Mouse (Mus musculus): ENCODE data around the gene Efhc1. TPM values are rescaled to one million over a fixed set of nuclear protein-coding genes. Genes with fewer than 3 reads are reported as not detected.
A peak's percentile ranks its signal among the peaks of the same experiment; 100 is the strongest.
"Not testable (repeated sequence)": the region's sequence is repeated elsewhere in the genome, so short reads cannot be mapped to it uniquely, and the experiment has no call there.

The Efhc1 gene
- polyA plus RNA-seq, 1 experiment from 2014 or later: 2.3 TPM

GRCm38 (mm10) chr1:20917496-20918050 is 33.9 kb upstream of the Efhc1 start:
- Histone ChIP-seq H3K36me3 (ENCODE audit: control insufficient read depth, insufficient read depth, low read length) (no peaks in the 10 kb centered on the region), H3K27ac (ENCODE audit: low read depth) (no peak overlapping the region), H3K9me3 (ENCODE audit: control insufficient read depth, low read length) (no peaks in the 10 kb centered on the region), H3K4me2 (ENCODE audit: low read length) (no peak overlapping the region), H3K4me1 (replicated peaks; ENCODE audit: control insufficient read depth, insufficient read depth, low read length) (peaks cover under 1% of the 10 kb centered on the region; the same call in 1 of the 2 replicates), H3K9ac (ENCODE audit: low read length) (no peak overlapping the region), H3K4me3 (ENCODE audit: low read depth, low read length) (no peak overlapping the region), H3K27me3 (replicated peaks; ENCODE audit: control insufficient read depth, insufficient read depth, low read length) (no peaks in the 10 kb centered on the region)
- 46% methylated on average over 6 of the region's 6 CpGs for WGBS
- ATAC-seq (replicated peaks; ENCODE audit: low FRiP score, low TSS enrichment, low read depth) (no peak), DNase-seq (ENCODE audit: low spot score) (no peak)

GRCm38 (mm10) chr1:20919728-20920127 is 31.7 kb upstream of the Efhc1 start:
- DNase-seq (ENCODE audit: low spot score) (no peak), ATAC-seq (replicated peaks; ENCODE audit: low FRiP score, low TSS enrichment, low read depth) (no peak)
- Histone ChIP-seq H3K36me3 (ENCODE audit: control insufficient read depth, insufficient read depth, low read length) (no peaks in the 10 kb centered on the region), H3K4me3 (ENCODE audit: low read depth, low read length) (no peak overlapping the region), H3K9me3 (ENCODE audit: control insufficient read depth, low read length) (no peaks in the 10 kb centered on the region), H3K27me3 (replicated peaks; ENCODE audit: control insufficient read depth, insufficient read depth, low read length) (no peaks in the 10 kb centered on the region), H3K9ac (ENCODE audit: low read length) (no peak overlapping the region), H3K4me1 (replicated peaks; ENCODE audit: control insufficient read depth, insufficient read depth, low read length) (peaks cover 10% of the 10 kb centered on the region), H3K4me2 (ENCODE audit: low read length) (no peak overlapping the region), H3K27ac (ENCODE audit: low read depth) (no peak overlapping the region)
- 92% methylated on average over 2 of the region's 2 CpGs for WGBS

- no peak overlapping the region for H3K9ac ChIP-seq (ENCODE audit: low read length)
- H3K27ac ChIP-seq (ENCODE audit: low read depth): no peak overlapping the region
- DNase-seq (ENCODE audit: low spot score): no peak
- H3K9me3 ChIP-seq (ENCODE audit: control insufficient read depth, low read length): no peaks in the 10 kb centered on the region
- H3K4me1 ChIP-seq (replicated peaks; ENCODE audit: control insufficient read depth, insufficient read depth, low read length): peaks cover 10% of the 10 kb centered on the region
- H3K4me2 ChIP-seq (ENCODE audit: low read length): no peak overlapping the region
- H3K4me3 ChIP-seq (ENCODE audit: low read depth, low read length): no peak overlapping the region
- no peaks in the 10 kb centered on the region for H3K27me3 ChIP-seq (replicated peaks; ENCODE audit: control insufficient read depth, insufficient read depth, low read length)
- no peaks in the 10 kb centered on the region for H3K36me3 ChIP-seq (ENCODE audit: control insufficient read depth, insufficient read depth, low read length)
- WGBS: 87% methylated on average over 10 of the region's 10 CpGs
- no peak for ATAC-seq (replicated peaks; ENCODE audit: low FRiP score, low TSS enrichment, low read depth)
Measured at GRCm38 (mm10) chr1:20921081-20921528, 30.3 kb upstream of the Efhc1 start.

- no peaks in the 10 kb centered on the region for H3K9me3 ChIP-seq (ENCODE audit: control insufficient read depth, low read length)
- no peak for DNase-seq (ENCODE audit: low spot score)
- H3K27me3 ChIP-seq (replicated peaks; ENCODE audit: control insufficient read depth, insufficient read depth, low read length): no peaks in the 10 kb centered on the region
- H3K4me1 ChIP-seq (replicated peaks; ENCODE audit: control insufficient read depth, insufficient read depth, low read length): peaks cover 10% of the 10 kb centered on the region
- H3K4me3 ChIP-seq (ENCODE audit: low read depth, low read length): no peak overlapping the region
- H3K36me3 ChIP-seq (ENCODE audit: control insufficient read depth, insufficient read depth, low read length): no peaks in the 10 kb centered on the region
- H3K9ac ChIP-seq (ENCODE audit: low read length): no peak overlapping the region
- H3K4me2 ChIP-seq (ENCODE audit: low read length): no peak overlapping the region
- no peak for ATAC-seq (replicated peaks; ENCODE audit: low FRiP score, low TSS enrichment, low read depth)
- H3K27ac ChIP-seq (ENCODE audit: low read depth): no peak overlapping the region
- 38% methylated on average over 11 of the region's 11 CpGs for WGBS
Measured at GRCm38 (mm10) chr1:20922612-20923399, 28.6 kb upstream of the Efhc1 start.

- DNase-seq (ENCODE audit: low spot score); H3K4me3 ChIP-seq (ENCODE audit: low read depth, low read length); H3K27ac ChIP-seq (ENCODE audit: low read depth); H3K4me2 ChIP-seq (ENCODE audit: low read length); H3K9me3 ChIP-seq (ENCODE audit: control insufficient read depth, low read length); H3K9ac ChIP-seq (ENCODE audit: low read length); ATAC-seq (replicated peaks; ENCODE audit: low FRiP score, low TSS enrichment, low read depth); H3K27me3 ChIP-seq (replicated peaks; ENCODE audit: control insufficient read depth, insufficient read depth, low read length); H3K36me3 ChIP-seq (ENCODE audit: control insufficient read depth, insufficient read depth, low read length); H3K4me1 ChIP-seq (replicated peaks; ENCODE audit: control insufficient read depth, insufficient read depth, low read length): not testable (repeated sequence)
- WGBS: 81% methylated on average over 7 of the region's 7 CpGs
Measured at GRCm38 (mm10) chr1:20925324-20925723, 26.1 kb upstream of the Efhc1 start.

- Histone ChIP-seq H3K4me3 (ENCODE audit: low read depth, low read length) (no peak overlapping the region), H3K27ac (ENCODE audit: low read depth) (no peak overlapping the region), H3K4me2 (ENCODE audit: low read length) (no peak overlapping the region), H3K9ac (ENCODE audit: low read length) (no peak overlapping the region), H3K27me3 (replicated peaks; ENCODE audit: control insufficient read depth, insufficient read depth, low read length) (no peaks in the 10 kb centered on the region), H3K36me3 (ENCODE audit: control insufficient read depth, insufficient read depth, low read length) (no peaks in the 10 kb centered on the region), H3K4me1 (replicated peaks; ENCODE audit: control insufficient read depth, insufficient read depth, low read length) (peaks cover 10% of the 10 kb centered on the region), H3K9me3 (ENCODE audit: control insufficient read depth, low read length) (no peaks in the 10 kb centered on the region)
- 86% methylated on average over 4 of the region's 4 CpGs for WGBS
- DNase-seq (ENCODE audit: low spot score) (no peak), ATAC-seq (replicated peaks; ENCODE audit: low FRiP score, low TSS enrichment, low read depth) (no peak)
Measured at GRCm38 (mm10) chr1:20925926-20926325, 25.5 kb upstream of the Efhc1 start.

GRCm38 (mm10) chr1:20926376-20926775 is 25.1 kb upstream of the Efhc1 start:
- Histone ChIP-seq H3K27ac (ENCODE audit: low read depth) (no peak overlapping the region), H3K9me3 (ENCODE audit: control insufficient read depth, low read length) (no peaks in the 10 kb centered on the region), H3K27me3 (replicated peaks; ENCODE audit: control insufficient read depth, insufficient read depth, low read length) (no peaks in the 10 kb centered on the region), H3K36me3 (ENCODE audit: control insufficient read depth, insufficient read depth, low read length) (no peaks in the 10 kb centered on the region), H3K4me1 (replicated peaks; ENCODE audit: control insufficient read depth, insufficient read depth, low read length) (peaks cover 10% of the 10 kb centered on the region), H3K4me2 (ENCODE audit: low read length) (no peak overlapping the region), H3K9ac (ENCODE audit: low read length) (no peak overlapping the region), H3K4me3 (ENCODE audit: low read depth, low read length) (no peak overlapping the region)
- WGBS: 85% methylated on average over 4 of the region's 4 CpGs
- ATAC-seq (replicated peaks; ENCODE audit: low FRiP score, low TSS enrichment, low read depth): no peak
- no peak for DNase-seq (ENCODE audit: low spot score)

GRCm38 (mm10) chr1:20928487-20928886 is 22.9 kb upstream of the Efhc1 start:
- 70% methylated on average over 4 of the region's 4 CpGs for whole genome bisulfite sequencing
- 0 out of 2 replicates have a peak, but pooled peaks cover under 1% of the 10 kb centered on the region for H3K4me1 ChIP-seq (replicated peaks; ENCODE audit: control insufficient read depth, insufficient read depth, low read length)
- H3K4me3 ChIP-seq (ENCODE audit: low read depth, low read length): no peak overlapping the region
- H3K9ac ChIP-seq (ENCODE audit: low read length): no peak overlapping the region
- ATAC-seq (replicated peaks; ENCODE audit: low FRiP score, low TSS enrichment, low read depth): no peak
- H3K27ac ChIP-seq (ENCODE audit: low read depth): no peak overlapping the region
- no peak for DNase-seq (ENCODE audit: low spot score)
- no peak overlapping the region for H3K4me2 ChIP-seq (ENCODE audit: low read length)
- H3K9me3 ChIP-seq (ENCODE audit: control insufficient read depth, low read length): no peaks in the 10 kb centered on the region
- H3K36me3 ChIP-seq (ENCODE audit: control insufficient read depth, insufficient read depth, low read length): no peaks in the 10 kb centered on the region
- no peaks in the 10 kb centered on the region for H3K27me3 ChIP-seq (replicated peaks; ENCODE audit: control insufficient read depth, insufficient read depth, low read length)

GRCm38 (mm10) chr1:20933457-20933856 is 18.0 kb upstream of the Efhc1 start:
- no peak overlapping the region for H3K27ac ChIP-seq (ENCODE audit: low read depth)
- DNase-seq (ENCODE audit: low spot score): peak; percentile 72
- H3K36me3 ChIP-seq (ENCODE audit: control insufficient read depth, insufficient read depth, low read length): peaks cover 14% of the 10 kb centered on the region
- H3K9me3 ChIP-seq (ENCODE audit: control insufficient read depth, low read length): no peaks in the 10 kb centered on the region
- no peak overlapping the region for H3K4me3 ChIP-seq (ENCODE audit: low read depth, low read length)
- H3K27me3 ChIP-seq (replicated peaks; ENCODE audit: control insufficient read depth, insufficient read depth, low read length): no peaks in the 10 kb centered on the region
- no peak overlapping the region for H3K9ac ChIP-seq (ENCODE audit: low read length)
- H3K4me2 ChIP-seq (ENCODE audit: low read length): no peak overlapping the region
- ATAC-seq (replicated peaks; ENCODE audit: low FRiP score, low TSS enrichment, low read depth): peak; percentile 79; the same call in 1 of the 2 replicates
- H3K4me1 ChIP-seq (replicated peaks; ENCODE audit: control insufficient read depth, insufficient read depth, low read length): no peaks in the 10 kb centered on the region
- WGBS: 26% methylated on average over 7 of the region's 7 CpGs
